Mouse (Mus musculus) cerebellum, adult 2 months (tissue): ENCODE data around the gene Ube2ql1.

Experiments
- CTCF ChIP-seq: fragments of 200-500 bp; IDR thresholded peaks from 2 replicates; pipeline ENCODE4 v1.5.1; 2011; ENCODE audit warnings: low read depth, mild to moderate bottlenecking, control low read depth, low read length, moderate library complexity, borderline replicate concordance; ENCODE audit not compliant: insufficient read depth
- POLR2A ChIP-seq: fragments of 200-500 bp; IDR thresholded peaks from 2 replicates; pipeline ENCODE4 v1.6.1; 2011; ENCODE audit warnings: low read length, control low read depth, borderline replicate concordance; ENCODE audit not compliant: insufficient read depth

DNA sequence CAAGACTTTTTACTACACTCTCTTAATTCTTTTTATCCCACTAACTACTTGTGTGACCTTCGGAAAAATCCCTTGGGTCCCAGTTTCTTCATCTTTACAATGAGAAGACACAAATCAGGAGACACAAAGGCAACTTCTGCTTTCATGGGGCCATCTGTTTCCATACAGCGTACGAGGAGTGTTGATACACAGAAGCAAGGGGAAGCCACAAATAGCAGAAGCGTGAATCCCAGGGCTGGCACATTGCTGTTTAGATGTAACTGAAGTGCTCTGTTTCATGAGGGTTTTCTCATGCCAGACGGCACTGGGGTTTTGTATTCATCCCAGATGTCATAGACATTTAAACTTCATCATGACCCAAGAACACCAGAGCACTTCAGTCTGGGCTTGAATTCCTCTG, 49.0 kb upstream of the Ube2ql1 start:
- TF ChIP-seq CTCF (no peak), POLR2A (no peak)
